Mouse (Mus musculus) layer of hippocampus, postnatal 10 days (tissue): ENCODE data around the gene Acsl1. TPM values are rescaled to one million over a fixed set of nuclear protein-coding genes. Genes with fewer than 3 reads are reported as not detected.
A peak's percentile ranks its signal among the peaks of the same experiment; 100 is the strongest.

Experiments used
- DNase-seq, 2 experiments: peaks; one replicate each; pipeline ENCODE4 v3.0.0; 2021; ENCODE audit warnings: low spot score in 2 of 2
- total RNA-seq, 2 experiments: library from RNA; stranded (reverse); gene quantifications; 2 replicates each; pipeline ENCODE4 v1.2.3; 2021

The Acsl1 gene
- total RNA-seq, 2 experiments from 2014 or later: 41.5 to 42.6 TPM

GRCm38 (mm10) chr8:46503072-46503695 is 32.3 kb downstream of the Acsl1 start:
- no peak for DNase-seq

- DNase-seq: no peak
Observed at GRCm38 (mm10) chr8:46504196-46504595, 33.4 kb downstream of the Acsl1 start.

GRCm38 (mm10) chr8:46508488-46509395 is 37.9 kb downstream of the Acsl1 start:
- no peak for DNase-seq

- DNase-seq: no peak
Observed at GRCm38 (mm10) chr8:46509474-46509873, 38.6 kb downstream of the Acsl1 start.

GRCm38 (mm10) chr8:46511336-46511735 is 40.5 kb downstream of the Acsl1 start:
- no peak for DNase-seq

- no peak for DNase-seq
Observed at GRCm38 (mm10) chr8:46512538-46512937, 41.7 kb downstream of the Acsl1 start.

- DNase-seq: no peak
Observed at GRCm38 (mm10) chr8:46514027-46514426, 43.2 kb downstream of the Acsl1 start.

GRCm38 (mm10) chr8:46520667-46521066 is 49.8 kb downstream of the Acsl1 start:
- DNase-seq: no peak

- DNase-seq: no peak
Observed at GRCm38 (mm10) chr8:46526098-46526497, 55.3 kb downstream of the Acsl1 start.

- no peak for DNase-seq
Observed at GRCm38 (mm10) chr8:46526821-46527220, 56.0 kb downstream of the Acsl1 start.

GRCm38 (mm10) chr8:46529508-46529907 is 58.7 kb downstream of the Acsl1 start:
- no peak for DNase-seq

- no peak for DNase-seq
Observed at GRCm38 (mm10) chr8:46530541-46530940, 59.7 kb downstream of the Acsl1 start.

- DNase-seq: no peak
Observed at GRCm38 (mm10) chr8:46533926-46534325, 63.1 kb downstream of the Acsl1 start.

GRCm38 (mm10) chr8:46539701-46540100 is 68.9 kb downstream of the Acsl1 start:
- DNase-seq: peak; percentile 22 to 45

GRCm38 (mm10) chr8:46543191-46543590 is 72.4 kb downstream of the Acsl1 start:
- no peak for DNase-seq

- DNase-seq: no peak
Observed at GRCm38 (mm10) chr8:46543662-46544061, 72.8 kb downstream of the Acsl1 start.

- DNase-seq: no peak
Observed at GRCm38 (mm10) chr8:46545854-46546253, 75.0 kb downstream of the Acsl1 start.

GRCm38 (mm10) chr8:46546431-46547176 is 75.8 kb downstream of the Acsl1 start:
- DNase-seq: no peak

- DNase-seq: peak in 1 of 2 experiments; percentile 32
Observed at GRCm38 (mm10) chr8:46547245-46547644, 76.4 kb downstream of the Acsl1 start.

GRCm38 (mm10) chr8:46550058-46550457 is 79.2 kb downstream of the Acsl1 start:
- DNase-seq: no peak

GRCm38 (mm10) chr8:46551029-46551428 is 80.2 kb downstream of the Acsl1 start:
- DNase-seq: no peak
